Mouse (Mus musculus): ENCODE data around the gene Mtf2. TPM values are rescaled to one million over a fixed set of nuclear protein-coding genes. Genes with fewer than 3 reads are reported as not detected.
"Not testable (repeated sequence)": the region's sequence is repeated elsewhere in the genome, so short reads cannot be mapped to it uniquely, and the experiment has no call there.

The Mtf2 gene
- 163 and 189 TPM in 2 replicates for polyA plus RNA-seq (2016; fragmentation: Nextera tagmentation; extraction: Ambion mirVana)

- peak; percentile 94 for DNase-seq (ENCODE audit: low spot score)
- under 1% methylated on average over 59 of the region's 59 CpGs for WGBS
These were observed at the start of gene Mtf2 for GRCm38 (mm10) chr5:108065465-108066411. TSS of gene Mtf2 (plus strand) at chr5:108065674.

GRCm38 (mm10) chr5:108017232-108017631, 48.2 kb upstream of the Mtf2 start:
- Histone ChIP-seq H3K27ac (no peak overlapping the region), H3K27me3 (ENCODE audit: low read depth, poor library complexity, severe bottlenecking) (no peaks in the 10 kb centered on the region), H3K9me3 (replicated peaks) (no peaks in the 10 kb centered on the region), H3K4me1 (no peaks in the 10 kb centered on the region), H3K4me3 (no peak overlapping the region), H3K36me3 (no peaks in the 10 kb centered on the region)
- 99% methylated on average over 2 of the region's 2 CpGs for WGBS
- no peak for DNase-seq (ENCODE audit: low spot score)

More at GRCm38 (mm10) chr5:108065465-108066411, at the start of gene Mtf2:
- peak within 1 kb of the TSS; percentile 95 for H3K4me3 ChIP-seq
- no peaks in the 10 kb centered on the region for H3K9me3 ChIP-seq (replicated peaks)
- no peaks in the 10 kb centered on the region for H3K27me3 ChIP-seq (ENCODE audit: low read depth, poor library complexity, severe bottlenecking)
- peaks cover 37% of the 10 kb centered on the region for H3K36me3 ChIP-seq
- peaks cover 9% of the 10 kb centered on the region for H3K4me1 ChIP-seq
- H3K27ac ChIP-seq: peak within 1 kb of the TSS; percentile 98

- H3K9me3 ChIP-seq (replicated peaks): no peaks in the 10 kb centered on the region
- no peaks in the 10 kb centered on the region for H3K4me1 ChIP-seq
- H3K27ac ChIP-seq: no peak overlapping the region
- H3K27me3 ChIP-seq (ENCODE audit: low read depth, poor library complexity, severe bottlenecking): no peaks in the 10 kb centered on the region
- 22% methylated on average over 2 of the region's 2 CpGs for WGBS
- no peak for DNase-seq (ENCODE audit: low spot score)
- no peak overlapping the region for H3K4me3 ChIP-seq
- H3K36me3 ChIP-seq: no peaks in the 10 kb centered on the region
These were observed 46.1 kb upstream of the Mtf2 start for GRCm38 (mm10) chr5:108019367-108019766.

GRCm38 (mm10) chr5:108021346-108021745, 44.1 kb upstream of the Mtf2 start:
- Histone ChIP-seq H3K4me1 (no peaks in the 10 kb centered on the region), H3K9me3 (replicated peaks) (no peaks in the 10 kb centered on the region), H3K36me3 (no peaks in the 10 kb centered on the region), H3K27me3 (ENCODE audit: low read depth, poor library complexity, severe bottlenecking) (no peaks in the 10 kb centered on the region), H3K27ac (no peak overlapping the region), H3K4me3 (no peak overlapping the region)
- 71% methylated on average over 3 of the region's 3 CpGs for whole genome bisulfite sequencing
- no peak for DNase-seq (ENCODE audit: low spot score)

GRCm38 (mm10) chr5:108028230-108028629, 37.2 kb upstream of the Mtf2 start:
- WGBS: 95% methylated on average over 4 of the region's 4 CpGs
- H3K4me1 ChIP-seq: no peaks in the 10 kb centered on the region
- no peak overlapping the region for H3K4me3 ChIP-seq
- no peaks in the 10 kb centered on the region for H3K9me3 ChIP-seq (replicated peaks)
- no peaks in the 10 kb centered on the region for H3K36me3 ChIP-seq
- DNase-seq (ENCODE audit: low spot score): no peak
- H3K27me3 ChIP-seq (ENCODE audit: low read depth, poor library complexity, severe bottlenecking): no peaks in the 10 kb centered on the region
- H3K27ac ChIP-seq: no peak overlapping the region

GRCm38 (mm10) chr5:108028797-108029536, 36.5 kb upstream of the Mtf2 start:
- not testable (repeated sequence) for H3K36me3 ChIP-seq; H3K4me3 ChIP-seq; H3K9me3 ChIP-seq (replicated peaks); H3K27me3 ChIP-seq (ENCODE audit: low read depth, poor library complexity, severe bottlenecking); DNase-seq (ENCODE audit: low spot score); H3K27ac ChIP-seq; H3K4me1 ChIP-seq
- WGBS: 88% methylated on average over 7 of the region's 7 CpGs

- no peaks in the 10 kb centered on the region for H3K9me3 ChIP-seq (replicated peaks)
- H3K27me3 ChIP-seq (ENCODE audit: low read depth, poor library complexity, severe bottlenecking): no peaks in the 10 kb centered on the region
- no peak overlapping the region for H3K4me3 ChIP-seq
- H3K27ac ChIP-seq: no peak overlapping the region
- H3K36me3 ChIP-seq: no peaks in the 10 kb centered on the region
- H3K4me1 ChIP-seq: no peaks in the 10 kb centered on the region
- WGBS: 71% methylated on average over 2 of the region's 2 CpGs
- DNase-seq (ENCODE audit: low spot score): no peak
These were observed 35.5 kb upstream of the Mtf2 start for GRCm38 (mm10) chr5:108029968-108030367.

- Histone ChIP-seq H3K9me3 (replicated peaks) (no peaks in the 10 kb centered on the region), H3K4me3 (no peak overlapping the region), H3K36me3 (no peaks in the 10 kb centered on the region), H3K27ac (no peak overlapping the region), H3K27me3 (ENCODE audit: low read depth, poor library complexity, severe bottlenecking) (no peaks in the 10 kb centered on the region), H3K4me1 (no peaks in the 10 kb centered on the region)
- no peak for DNase-seq (ENCODE audit: low spot score)
- WGBS: 89% methylated on average over 4 of the region's 4 CpGs
These were observed 34.2 kb upstream of the Mtf2 start for GRCm38 (mm10) chr5:108031267-108031666.

DNA sequence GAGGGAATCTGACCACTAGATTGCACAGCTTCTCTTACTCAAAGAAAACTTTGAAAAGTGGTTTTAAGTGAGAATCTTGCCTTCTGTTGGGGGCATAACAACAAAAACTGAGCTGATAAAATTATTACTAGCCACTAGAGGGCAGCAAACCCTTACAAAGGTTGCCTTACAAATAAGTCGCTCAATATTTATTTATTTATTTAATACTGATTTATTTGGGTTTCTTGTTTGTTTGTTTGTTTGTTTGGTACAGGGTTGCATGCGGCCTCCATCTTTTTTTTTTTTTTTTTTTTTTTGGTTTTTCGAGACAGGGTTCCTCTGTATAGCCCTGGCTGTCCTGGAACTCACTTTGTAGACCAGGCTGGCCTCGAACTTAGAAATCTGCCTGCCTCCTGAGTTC, 31.3 kb upstream of the Mtf2 start:
- WGBS: 35% methylated on average over 4 of the region's 4 CpGs
- DNase-seq (ENCODE audit: low spot score): no peak
- H3K9me3 ChIP-seq (replicated peaks): no peaks in the 10 kb centered on the region

GRCm38 (mm10) chr5:108035523-108035922, 30.0 kb upstream of the Mtf2 start:
- no peaks in the 10 kb centered on the region for H3K4me1 ChIP-seq
- no peak for DNase-seq (ENCODE audit: low spot score)
- H3K27me3 ChIP-seq (ENCODE audit: low read depth, poor library complexity, severe bottlenecking): no peaks in the 10 kb centered on the region
- H3K4me3 ChIP-seq: no peak overlapping the region
- H3K36me3 ChIP-seq: no peaks in the 10 kb centered on the region
- WGBS: 6% methylated on average over 2 of the region's 2 CpGs
- no peaks in the 10 kb centered on the region for H3K9me3 ChIP-seq (replicated peaks)
- H3K27ac ChIP-seq: no peak overlapping the region

More for the DNA sequence above, 31.3 kb upstream of the Mtf2 start:
- no peak overlapping the region for H3K27ac ChIP-seq
- no peaks in the 10 kb centered on the region for H3K27me3 ChIP-seq (ENCODE audit: low read depth, poor library complexity, severe bottlenecking)
- no peaks in the 10 kb centered on the region for H3K36me3 ChIP-seq
- H3K4me3 ChIP-seq: no peak overlapping the region
- H3K4me1 ChIP-seq: no peaks in the 10 kb centered on the region

- no peak overlapping the region for H3K4me3 ChIP-seq
- H3K27me3 ChIP-seq (ENCODE audit: low read depth, poor library complexity, severe bottlenecking): no peaks in the 10 kb centered on the region
- WGBS: 89% methylated on average over 5 of the region's 5 CpGs
- no peak for DNase-seq (ENCODE audit: low spot score)
- H3K4me1 ChIP-seq: peaks cover 9% of the 10 kb centered on the region; the same call in 1 of the 2 replicates
- no peaks in the 10 kb centered on the region for H3K36me3 ChIP-seq
- no peaks in the 10 kb centered on the region for H3K9me3 ChIP-seq (replicated peaks)
- H3K27ac ChIP-seq: no peak overlapping the region
These were observed 23.4 kb upstream of the Mtf2 start for GRCm38 (mm10) chr5:108042061-108042460.

DNA sequence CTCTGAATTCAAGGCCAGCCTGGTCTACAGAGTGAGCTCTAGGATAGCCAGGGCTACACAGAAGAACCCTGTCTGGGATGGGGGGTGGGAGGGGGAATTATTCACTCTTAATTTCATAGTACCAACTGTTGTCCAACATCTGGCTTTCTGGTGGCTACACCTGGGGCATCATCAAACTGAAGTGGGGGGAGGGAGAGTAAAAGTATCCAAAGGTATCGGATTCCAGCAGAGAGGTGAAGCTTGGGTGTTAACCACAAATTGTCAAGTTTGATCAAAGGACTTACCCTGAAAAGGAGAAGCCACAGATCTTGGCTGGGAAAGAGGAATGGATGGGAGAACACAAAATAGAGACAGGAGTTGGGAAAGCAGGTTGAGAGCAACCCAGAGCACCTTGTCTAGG, 21.6 kb upstream of the Mtf2 start:
- no peak overlapping the region for H3K4me3 ChIP-seq
- no peak overlapping the region for H3K27ac ChIP-seq
- no peaks in the 10 kb centered on the region for H3K36me3 ChIP-seq
- no peaks in the 10 kb centered on the region for H3K27me3 ChIP-seq (ENCODE audit: low read depth, poor library complexity, severe bottlenecking)
- H3K9me3 ChIP-seq (replicated peaks): no peaks in the 10 kb centered on the region
- H3K4me1 ChIP-seq: peaks cover 9% of the 10 kb centered on the region; the same call in 1 of the 2 replicates
- no peak for DNase-seq (ENCODE audit: low spot score)
- WGBS: 29% methylated on average over 1 of the region's 1 CpGs

DNA sequence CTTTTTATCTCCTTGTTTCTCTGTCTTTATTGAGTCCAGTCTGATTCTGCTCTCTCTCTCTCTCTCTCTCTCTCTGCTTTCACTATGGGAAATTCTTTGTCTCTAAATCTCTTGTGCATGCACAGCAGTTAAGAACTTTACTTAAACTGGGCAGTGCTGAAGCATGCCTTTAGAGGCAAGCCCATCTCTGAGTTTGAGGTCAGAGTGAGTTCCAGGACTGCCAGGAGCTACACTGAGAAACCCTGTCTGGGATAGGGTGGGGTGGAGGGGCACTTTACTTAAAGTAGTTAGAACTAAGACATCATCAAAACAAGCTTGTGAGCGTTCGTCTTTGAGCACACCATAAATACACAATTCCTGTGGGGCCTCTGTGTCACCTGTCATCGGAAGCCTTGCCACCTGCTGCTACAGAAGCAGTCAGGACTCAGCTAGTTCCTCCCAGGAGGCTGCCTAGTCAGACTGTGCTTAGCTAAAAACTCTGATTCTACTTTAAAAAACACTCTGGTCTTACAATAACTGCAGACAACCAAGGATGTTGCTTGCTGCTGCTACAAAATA, 15.7 kb upstream of the Mtf2 start:
- H3K27me3 ChIP-seq (ENCODE audit: low read depth, poor library complexity, severe bottlenecking): no peaks in the 10 kb centered on the region
- no peak overlapping the region for H3K27ac ChIP-seq
- no peak for DNase-seq (ENCODE audit: low spot score)
- no peaks in the 10 kb centered on the region for H3K36me3 ChIP-seq
- H3K9me3 ChIP-seq (replicated peaks): no peaks in the 10 kb centered on the region
- WGBS: 10% methylated on average over 3 of the region's 3 CpGs
- H3K4me1 ChIP-seq: 0 out of 2 replicates have a peak, but pooled peaks cover 5% of the 10 kb centered on the region
- no peak overlapping the region for H3K4me3 ChIP-seq
